Mouse (Mus musculus) liver, embryonic 16.5 days (tissue): ENCODE results near the gene Ms4a10. TPM values are rescaled to one million over a fixed set of nuclear protein-coding genes. Genes with fewer than 3 reads are reported as not detected.
A peak's percentile ranks its signal among the peaks of the same experiment; 100 is the strongest.

Experiments
- ATAC-seq: fragments of 200-750 bp; cut with Nextera tagmentation; 2 replicates; pipeline ENCODE4 v1.8.0; 2017; ENCODE audit warnings: low read depth, mild to moderate bottlenecking, moderate number of reproducible peaks, moderate library complexity
- H3K27ac ChIP-seq: fragments of 300-500 bp; sonication (generic); 2 replicates; pipeline ENCODE4 v1.5.1; 2014; ENCODE audit warnings: mild to moderate bottlenecking, low read length
- H3K27me3 ChIP-seq: fragments of 300-500 bp; sonication (generic); 2 replicates; pipeline ENCODE4 v1.6.1; 2014; ENCODE audit warnings: low read depth, low read length, mixed read lengths; ENCODE audit not compliant: control insufficient read depth, insufficient read depth
- H3K36me3 ChIP-seq: fragments of 300-500 bp; sonication (generic); 2 replicates; pipeline ENCODE4 v1.6.1; 2014; ENCODE audit warnings: mild to moderate bottlenecking; ENCODE audit not compliant: control insufficient read depth, insufficient read depth
- H3K4me1 ChIP-seq: fragments of 300-500 bp; sonication (generic); 2 replicates; pipeline ENCODE4 v1.6.1; 2014; ENCODE audit warnings: low read depth, low read length, mixed read lengths; ENCODE audit not compliant: control insufficient read depth
- H3K4me2 ChIP-seq: fragments of 300-500 bp; sonication (generic); 2 replicates; pipeline ENCODE4 v1.6.1; 2014; ENCODE audit warnings: low read depth, low read length, mixed read lengths
- H3K4me3 ChIP-seq: fragments of 300-500 bp; sonication (generic); 2 replicates; pipeline ENCODE4 v1.5.1; 2014; ENCODE audit warnings: low read depth, mild to moderate bottlenecking, low read length
- H3K9ac ChIP-seq: fragments of 300-500 bp; sonication (generic); 2 replicates; pipeline ENCODE4 v1.6.1; 2014; ENCODE audit warnings: low read depth, low read length
- H3K9me3 ChIP-seq: fragments of 300-500 bp; sonication (generic); replicated peaks from 2 replicates; pipeline ENCODE4 v1.6.1; 2016; ENCODE audit warnings: low read length; ENCODE audit not compliant: control insufficient read depth
- WGBS: fragments of 180-500 bp; shearing (Covaris S2); extraction: QIAGEN DNeasy Blood & Tissue Kit; methylation state at CpG from one replicate; pipeline ENCODE4 v1.1.7; 2014; ENCODE audit not compliant: insufficient replicate concordance; 5-methylcytosine and 5-hydroxymethylcytosine counted together
- polyA plus RNA-seq: library from polyadenylated mRNA; unstranded; fragments of >200 nt; fragmentation: Nextera tagmentation; extraction: Ambion mirVana; gene quantifications from 2 replicates; pipeline ENCODE4 v1.2.1, GENCODE M21; 2015

Ms4a10 gene
- polyA plus RNA-seq, 1 experiment from 2014 or later, result 0.31 TPM

GRCm38 (mm10) chr19:10988563-10988962, 14.1 kb upstream of the Ms4a10 start:
- Histone ChIP-seq H3K4me3 (no peak overlapping the region), H3K9ac (no peak overlapping the region), H3K4me2 (no peak overlapping the region), H3K27me3 (no peaks in the 10 kb centered on the region), H3K27ac (no peak overlapping the region), H3K9me3 (no peaks in the 10 kb centered on the region), H3K36me3 (no peaks in the 10 kb centered on the region), H3K4me1 (no peaks in the 10 kb centered on the region)
- no peak for ATAC-seq
- WGBS, result 59% methylated on average over 1 of the region's 1 CpGs

DNA sequence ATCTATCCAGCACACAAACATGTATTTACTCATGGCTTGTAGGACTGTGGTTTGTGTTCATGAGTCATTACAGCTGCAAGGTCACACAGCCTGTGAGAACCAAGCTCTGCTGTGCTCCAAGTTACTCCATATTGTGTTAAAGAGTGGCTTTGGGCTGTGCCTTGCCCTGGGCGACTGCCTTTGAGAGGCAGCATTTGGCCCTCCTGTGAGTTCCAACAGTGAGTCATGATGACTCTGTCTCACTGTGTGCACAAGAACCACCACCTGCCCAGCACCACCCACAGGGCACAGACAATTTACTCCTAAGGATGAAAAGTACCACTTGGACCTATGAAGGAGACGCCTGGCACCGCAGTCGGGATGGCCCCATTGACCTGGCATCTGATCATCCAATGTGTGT, 11.4 kb upstream of the Ms4a10 start:
- Histone ChIP-seq H3K9ac (no peak overlapping the region), H3K4me2 (no peak overlapping the region), H3K27ac (no peak overlapping the region), H3K4me1 (no peaks in the 10 kb centered on the region), H3K4me3 (no peak overlapping the region), H3K36me3 (no peaks in the 10 kb centered on the region), H3K9me3 (no peaks in the 10 kb centered on the region), H3K27me3 (no peaks in the 10 kb centered on the region)
- WGBS, result 78% methylated on average over 4 of the region's 4 CpGs
- ATAC-seq, result no peak

GRCm38 (mm10) chr19:10984551-10984950, 10.1 kb upstream of the Ms4a10 start:
- Histone ChIP-seq H3K4me1 (peaks cover 1% of the 10 kb centered on the region), H3K4me2 (no peak overlapping the region), H3K36me3 (no peaks in the 10 kb centered on the region), H3K9me3 (no peaks in the 10 kb centered on the region), H3K27me3 (no peaks in the 10 kb centered on the region), H3K27ac (no peak overlapping the region), H3K9ac (no peak overlapping the region), H3K4me3 (no peak overlapping the region)
- ATAC-seq, result no peak
- WGBS, result 57% methylated on average over 13 of the region's 13 CpGs

DNA sequence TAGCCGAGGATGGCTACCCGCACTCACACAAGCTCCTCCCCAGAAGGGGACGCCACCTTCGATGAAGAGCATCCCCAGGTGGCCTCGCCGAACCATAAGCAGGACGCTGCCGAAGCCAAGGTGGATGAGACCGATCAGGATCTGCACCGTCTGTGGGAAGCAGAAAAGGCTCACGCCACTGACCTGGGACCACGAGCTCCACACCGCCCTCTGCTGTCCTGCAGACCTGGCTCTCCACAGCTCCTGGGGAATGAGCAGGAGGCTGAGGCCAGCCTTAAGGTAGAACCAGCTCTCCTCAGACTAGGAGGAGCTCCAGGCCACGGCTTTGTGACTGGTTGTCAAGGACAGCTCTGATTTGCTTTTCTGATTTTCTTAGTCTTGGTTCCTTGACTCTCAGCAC, 8.7 kb upstream of the Ms4a10 start:
- 14% methylated on average over 14 of the region's 14 CpGs for WGBS
- Histone ChIP-seq H3K36me3 (no peaks in the 10 kb centered on the region), H3K4me2 (no peak overlapping the region), H3K27ac (no peak overlapping the region), H3K27me3 (no peaks in the 10 kb centered on the region), H3K4me3 (no peak overlapping the region), H3K9me3 (no peaks in the 10 kb centered on the region), H3K9ac (no peak overlapping the region), H3K4me1 (peaks cover 4% of the 10 kb centered on the region)
- no peak for ATAC-seq

- no peaks in the 10 kb centered on the region for H3K27me3 ChIP-seq
- H3K27ac ChIP-seq, result no peak overlapping the region
- peaks cover 4% of the 10 kb centered on the region for H3K4me1 ChIP-seq
- no peak for ATAC-seq
- H3K9me3 ChIP-seq, result no peaks in the 10 kb centered on the region
- 52% methylated on average over 5 of the region's 5 CpGs for WGBS
- no peaks in the 10 kb centered on the region for H3K36me3 ChIP-seq
- H3K4me2 ChIP-seq, result no peak overlapping the region
- no peak overlapping the region for H3K4me3 ChIP-seq
- no peak overlapping the region for H3K9ac ChIP-seq
Observed at GRCm38 (mm10) chr19:10980210-10980609, 5.7 kb upstream of the Ms4a10 start.

DNA sequence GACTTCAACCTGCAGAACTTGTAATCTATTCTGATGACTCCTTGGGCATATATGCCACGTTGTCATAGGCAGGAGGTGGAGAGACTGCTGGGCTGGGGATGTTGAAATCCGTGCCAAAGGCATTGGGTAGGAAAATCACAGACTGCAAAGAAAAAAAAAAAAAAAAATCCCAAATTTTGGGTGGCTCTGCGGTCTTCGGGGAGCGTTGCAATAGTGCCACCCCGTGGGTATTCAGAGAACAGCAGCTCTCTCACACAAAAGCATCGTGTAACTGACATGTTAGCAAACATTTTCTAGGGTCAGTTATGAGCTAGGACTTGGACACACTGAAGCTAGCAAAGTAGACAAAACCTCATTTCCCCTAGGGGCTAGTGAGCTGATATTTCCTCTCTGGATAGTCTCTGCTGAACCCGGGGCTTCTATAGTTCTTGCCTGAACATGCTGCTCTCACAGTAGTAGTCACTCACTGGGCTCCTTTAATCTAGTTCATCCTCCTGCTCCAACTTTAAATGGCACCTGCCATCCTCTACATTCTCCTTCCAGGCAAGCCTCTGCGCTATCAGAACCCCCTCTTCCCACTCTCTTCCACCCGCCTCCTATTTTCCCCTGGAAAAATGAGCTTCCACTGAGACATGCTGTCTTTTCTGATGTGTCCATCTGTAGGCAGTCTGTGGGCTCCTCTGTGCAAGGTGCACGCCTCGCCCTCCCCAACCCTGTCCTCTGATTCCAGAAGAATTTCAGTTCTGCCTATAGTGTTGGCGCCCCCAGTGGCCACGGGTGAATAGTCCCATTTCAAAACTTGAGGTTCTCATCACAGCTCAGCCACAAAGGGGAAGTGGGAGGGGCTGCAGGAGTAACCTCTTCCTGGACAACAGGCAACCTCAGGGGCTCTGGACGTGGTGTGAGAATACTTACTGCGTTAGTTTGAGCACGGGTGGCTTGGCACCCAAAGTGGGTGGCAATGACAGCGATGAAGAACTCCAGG, 5.0 kb upstream of the Ms4a10 start:
- ATAC-seq, result peak; percentile 21; the same call in 1 of the 2 replicates
- 7% methylated on average over 18 of the region's 18 CpGs for WGBS
- no peaks in the 10 kb centered on the region for H3K27me3 ChIP-seq

DNA sequence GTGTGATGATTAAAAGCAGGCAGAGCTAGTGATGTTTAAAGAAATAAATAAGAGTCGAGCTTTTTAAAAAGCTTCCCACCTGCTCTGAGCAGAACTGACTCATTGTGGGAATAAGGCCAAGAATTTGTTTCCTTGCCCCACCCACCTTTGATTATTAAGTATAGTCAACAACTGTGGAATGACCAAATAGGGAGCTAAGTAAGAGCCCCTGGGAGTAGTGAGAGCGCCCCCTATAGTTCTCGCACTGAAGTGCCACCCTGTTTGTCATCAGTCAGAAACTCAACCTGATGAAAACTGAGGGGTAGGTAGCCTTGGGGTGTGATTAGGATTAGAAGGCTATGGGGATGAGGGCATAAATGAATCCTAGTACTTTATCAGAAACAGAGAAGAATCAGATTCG, 1.8 kb upstream of the Ms4a10 start:
- H3K4me3 ChIP-seq, result no peak overlapping the region
- no peaks in the 10 kb centered on the region for H3K27me3 ChIP-seq
- H3K4me2 ChIP-seq, result no peak overlapping the region
- peaks cover 4% of the 10 kb centered on the region for H3K4me1 ChIP-seq
- no peaks in the 10 kb centered on the region for H3K36me3 ChIP-seq
- 35% methylated on average over 4 of the region's 4 CpGs for WGBS
- H3K9me3 ChIP-seq, result no peaks in the 10 kb centered on the region
- no peak overlapping the region for H3K9ac ChIP-seq
- ATAC-seq, result no peak
- no peak overlapping the region for H3K27ac ChIP-seq

More for the DNA sequence above, 5.0 kb upstream of the Ms4a10 start:
- Histone ChIP-seq H3K9ac (0 out of 2 replicates have a peak overlapping the region, but pooled peaks have one; percentile 9), H3K9me3 (no peaks in the 10 kb centered on the region), H3K4me3 (no peak overlapping the region), H3K27ac (peak overlapping the region; percentile 19; the same call in 1 of the 2 replicates), H3K36me3 (no peaks in the 10 kb centered on the region), H3K4me2 (peak overlapping the region; percentile 10), H3K4me1 (peaks cover 4% of the 10 kb centered on the region)

DNA sequence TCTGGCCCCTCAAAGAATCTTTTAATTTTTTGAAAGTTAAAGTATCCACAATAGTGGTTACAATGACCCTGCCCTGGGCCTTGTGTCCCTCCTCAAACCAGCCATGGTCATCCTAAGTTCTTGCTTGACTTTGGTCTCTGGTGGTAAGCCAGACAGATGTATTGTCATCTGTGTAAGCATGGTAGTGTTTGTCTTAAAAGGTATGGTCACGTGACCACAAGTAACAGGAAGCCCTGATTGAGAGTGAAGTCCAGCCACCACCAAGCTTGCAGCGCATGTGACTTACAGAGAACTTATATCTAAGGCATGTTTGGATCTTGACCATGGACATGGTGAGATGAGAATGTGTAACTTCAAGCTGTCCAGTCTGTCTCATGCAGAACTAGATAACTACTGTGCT, 717 bp upstream of the Ms4a10 start:
- Histone ChIP-seq H3K4me1 (peaks cover 4% of the 10 kb centered on the region), H3K4me2 (no peak overlapping the region), H3K4me3 (no peak overlapping the region), H3K9ac (no peak overlapping the region), H3K27ac (no peak overlapping the region), H3K27me3 (no peaks in the 10 kb centered on the region), H3K9me3 (no peaks in the 10 kb centered on the region), H3K36me3 (no peaks in the 10 kb centered on the region)
- WGBS, result 53% methylated on average over 2 of the region's 2 CpGs
- ATAC-seq, result no peak

DNA sequence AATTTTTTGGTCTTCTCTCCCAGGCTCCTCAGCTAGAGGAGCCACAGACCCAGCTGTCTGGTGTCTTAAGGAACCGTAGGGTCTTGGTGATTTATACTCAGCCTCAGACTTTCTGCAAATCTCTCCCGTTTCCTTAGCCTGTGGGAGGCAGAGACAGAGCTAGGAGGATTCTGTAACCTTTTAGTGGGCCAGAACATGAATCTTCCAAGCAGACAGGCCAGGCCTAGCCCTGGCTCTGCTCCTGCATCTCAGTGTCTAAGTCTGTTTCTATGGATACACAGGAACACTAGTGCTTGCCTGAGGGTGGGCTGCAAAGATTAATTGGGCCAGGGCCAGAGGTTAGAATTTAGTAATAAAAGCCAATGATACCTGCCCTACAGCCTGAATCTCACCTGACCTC, 1.3 kb downstream of the Ms4a10 start:
- Histone ChIP-seq H3K36me3 (no peaks in the 10 kb centered on the region), H3K4me2 (no peak overlapping the region), H3K4me1 (no peaks in the 10 kb centered on the region), H3K4me3 (no peak overlapping the region), H3K27me3 (no peaks in the 10 kb centered on the region), H3K27ac (no peak overlapping the region), H3K9me3 (no peaks in the 10 kb centered on the region), H3K9ac (no peak overlapping the region)
- no peak for ATAC-seq
- WGBS, result 51% methylated on average over 2 of the region's 2 CpGs
